Mouse (Mus musculus) granulocyte monocyte progenitor cell, adult 5-6 weeks (primary cell): ENCODE measurements around the gene Themis. TPM values are rescaled to one million over a fixed set of nuclear protein-coding genes. Genes with fewer than 3 reads are reported as not detected.
A peak's percentile ranks its signal among the peaks of the same experiment; 100 is the strongest.

Source experiments
- ATAC-seq: replicated peaks from 2 replicates; pipeline ENCODE4 v1.8.0; 2016; ENCODE audit warnings: mild to moderate bottlenecking, moderate TSS enrichment, inconsistent platforms; ENCODE audit not compliant: poor library complexity, severe bottlenecking
- total RNA-seq, 2 experiments: library from RNA; stranded (forward) in 1 of 2; stranded (reverse) in 1 of 2; fragments of 200-712, 200-1000 nt in 1 of 2; fragments of >200 nt in 1 of 2; fragmentation: Nextera tagmentation in 1 of 2; gene quantifications; 2 replicates each; pipeline ENCODE4 v1.2.3; 2014 to 2017

The Themis gene
- total RNA-seq, 2 experiments from 2014 or later, result not detected

DNA sequence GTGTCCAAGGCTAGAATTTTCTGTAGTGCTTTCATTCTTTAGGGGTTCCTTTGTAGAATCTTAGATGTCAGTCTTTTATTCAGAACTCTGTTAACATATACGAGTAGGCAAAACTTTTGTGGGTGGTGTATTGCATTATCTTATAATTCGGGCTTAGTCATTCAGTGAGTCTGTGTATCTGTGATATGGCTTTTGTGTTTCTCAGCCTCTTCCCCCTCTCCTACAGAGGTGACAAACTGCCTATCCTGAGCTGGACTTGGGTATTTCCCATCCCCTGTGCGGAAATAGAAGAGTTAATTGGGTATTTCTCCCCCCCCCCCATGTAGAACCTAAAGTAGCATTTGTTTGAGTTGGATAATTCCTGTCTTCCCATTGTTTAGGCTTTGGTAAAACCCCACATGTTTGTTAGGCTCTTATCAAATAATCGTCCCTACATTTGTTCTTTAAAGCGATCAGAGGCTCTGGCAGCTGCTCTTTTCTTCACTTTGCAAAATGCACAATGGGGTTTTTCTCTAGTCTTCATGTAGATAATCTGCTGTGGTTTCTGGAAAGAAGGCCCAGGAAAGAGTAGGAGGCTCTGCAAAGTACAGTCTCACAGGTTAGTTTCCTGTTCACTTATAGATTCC, 108.7 kb downstream of the Themis start:
- no peak for ATAC-seq

- no peak for ATAC-seq
These were observed 131.3 kb downstream of the Themis start for GRCm38 (mm10) chr10:28799469-28799868.

DNA sequence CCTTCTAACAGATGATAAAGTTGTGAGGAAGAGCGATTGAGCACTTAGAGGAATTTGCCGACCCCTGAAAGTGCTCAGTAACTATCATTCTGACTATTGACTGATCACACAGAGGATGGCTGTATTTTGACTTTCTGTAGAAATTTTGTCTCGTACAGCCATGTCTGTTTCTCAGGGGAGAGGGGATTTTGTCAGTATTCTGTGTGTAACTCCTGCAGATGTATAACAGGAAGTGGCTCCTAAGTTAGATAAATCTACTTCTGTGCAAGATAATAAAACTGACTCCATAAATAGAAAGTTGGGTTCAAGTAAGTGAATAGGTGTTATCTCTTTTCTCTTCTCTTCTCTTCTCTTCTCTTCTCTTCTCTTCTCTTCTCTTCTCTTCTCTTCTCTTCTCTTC, 137.0 kb downstream of the Themis start:
- ATAC-seq, result no peak

DNA sequence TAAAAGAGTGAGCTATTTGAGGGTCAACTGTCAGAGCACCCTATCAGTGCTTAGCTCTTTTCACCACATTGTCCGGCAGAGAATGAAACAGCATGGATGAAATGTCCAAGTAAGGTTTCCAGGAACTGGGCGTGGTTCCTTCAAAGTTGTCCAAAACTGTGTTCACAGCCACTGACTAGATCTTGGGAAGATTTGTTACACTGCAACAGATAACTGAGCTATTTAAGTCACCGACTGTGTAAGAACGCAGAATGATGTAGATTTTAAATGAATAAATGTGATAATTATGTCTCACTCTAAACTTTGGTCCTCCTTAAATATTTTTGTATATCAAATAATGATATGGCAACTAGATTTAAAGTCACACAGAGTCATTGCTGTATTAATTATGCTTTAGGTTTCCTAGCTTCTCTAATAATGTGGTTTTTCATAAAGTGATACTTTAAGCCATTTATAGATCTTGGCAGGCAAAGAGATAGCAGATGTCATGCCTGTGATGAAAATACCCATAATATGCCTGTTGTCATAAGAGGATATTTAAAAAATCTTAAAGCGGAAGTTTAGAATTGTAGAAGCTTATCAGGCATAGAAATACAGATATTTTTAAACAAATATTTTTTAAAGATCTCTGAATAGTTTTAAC, 143.9 kb downstream of the Themis start:
- no peak for ATAC-seq

DNA sequence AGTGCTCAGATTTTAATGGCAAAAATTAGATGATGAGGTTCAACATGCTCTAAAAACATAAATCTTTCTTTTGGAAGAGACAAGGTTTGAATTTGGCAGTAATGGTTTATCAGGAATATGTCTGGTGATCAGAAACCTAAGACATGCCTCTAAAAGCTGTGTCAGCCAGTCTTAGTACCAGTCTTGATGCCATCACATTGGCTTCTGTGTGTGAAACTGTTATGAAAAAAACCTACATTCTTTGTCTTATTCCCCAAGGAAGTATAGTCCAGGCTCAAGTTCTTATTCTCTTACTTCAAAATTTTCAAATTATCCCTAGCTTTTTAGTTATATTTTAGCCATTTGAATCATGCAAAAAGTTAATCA, 144.4 kb downstream of the Themis start:
- ATAC-seq, result no peak

GRCm38 (mm10) chr10:28816160-28816559, 148.0 kb downstream of the Themis start:
- ATAC-seq, result no peak

- no peak for ATAC-seq
These were observed 154.2 kb downstream of the Themis start for GRCm38 (mm10) chr10:28822320-28822719.

- no peak for ATAC-seq
These were observed 174.4 kb downstream of the Themis start for GRCm38 (mm10) chr10:28842605-28843004.

- ATAC-seq, result peak; percentile 90
These were observed 175.9 kb downstream of the Themis start for GRCm38 (mm10) chr10:28843755-28844717.

GRCm38 (mm10) chr10:28856154-28856553, 188.0 kb downstream of the Themis start:
- no peak for ATAC-seq

- no peak for ATAC-seq
These were observed 202.6 kb downstream of the Themis start for GRCm38 (mm10) chr10:28870580-28871354.

DNA sequence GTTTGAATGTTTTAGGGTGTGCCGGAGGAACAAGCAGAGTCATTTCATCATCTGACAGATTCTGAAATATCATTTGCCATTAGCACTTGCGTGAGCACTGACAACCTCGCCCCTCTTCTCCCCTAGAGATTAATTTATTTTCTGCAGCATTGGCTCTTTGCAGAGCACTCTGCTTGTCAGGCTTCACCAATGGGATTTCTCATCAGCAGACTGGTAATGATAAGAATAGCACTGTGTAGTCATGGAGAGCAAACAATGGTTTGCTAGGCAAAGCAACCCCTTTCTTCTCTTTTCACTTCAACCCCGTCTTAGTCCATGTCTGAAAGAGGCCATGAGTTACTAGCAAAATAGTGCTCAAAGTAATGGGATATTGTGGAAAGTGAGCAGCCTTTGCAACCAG, 206.4 kb downstream of the Themis start:
- no peak for ATAC-seq

DNA sequence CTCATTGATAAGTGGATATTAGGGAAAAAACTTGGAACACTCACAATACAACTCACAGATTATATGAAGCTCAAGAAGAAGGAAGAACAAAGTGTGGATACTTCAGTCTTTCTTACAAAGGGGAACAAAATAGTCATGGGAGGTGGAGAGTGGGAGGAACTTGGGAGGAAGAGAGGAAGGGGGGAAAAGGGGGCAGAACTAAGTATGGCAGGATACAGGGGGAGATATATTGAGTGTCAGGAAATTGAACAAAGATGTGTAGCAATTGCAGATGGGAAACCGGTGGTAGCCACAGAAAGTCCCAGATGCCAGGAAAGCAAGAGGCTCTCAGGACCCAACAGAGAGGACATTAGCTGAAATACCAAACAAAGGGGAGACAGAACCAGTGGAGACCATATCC, 219.5 kb downstream of the Themis start:
- ATAC-seq, result peak; percentile 79

- peak; percentile 94 for ATAC-seq
These were observed 222.7 kb downstream of the Themis start for GRCm38 (mm10) chr10:28890886-28891285.

DNA sequence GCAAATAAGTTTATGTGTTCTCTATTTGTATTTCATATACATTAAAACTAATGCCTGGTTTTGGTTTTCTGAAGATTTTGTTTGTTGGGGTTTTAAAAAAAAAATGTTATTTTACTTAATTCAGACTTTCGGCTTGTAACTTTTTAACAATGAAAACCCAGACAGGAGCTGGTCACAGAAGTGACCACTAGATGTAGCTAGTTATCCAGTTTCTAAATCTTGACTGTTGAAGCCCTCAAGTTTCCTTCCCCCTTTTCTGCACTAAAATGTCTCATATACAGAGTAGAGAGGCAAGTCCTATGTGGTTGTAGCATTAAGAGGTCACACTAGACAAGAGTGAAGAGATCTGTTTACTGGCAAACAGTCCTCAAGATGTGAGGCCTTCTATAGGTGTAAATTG, 230.2 kb downstream of the Themis start:
- ATAC-seq, result peak; percentile 61
